Mouse (Mus musculus) liver, embryonic 12.5 days (tissue): Measurements from ENCODE around the gene Pin1rt1. TPM values are rescaled to one million over a fixed set of nuclear protein-coding genes. Genes with fewer than 3 reads are reported as not detected.

Experiments
- ATAC-seq: fragments of 200-750 bp; cut with Nextera tagmentation; 2 replicates; pipeline ENCODE4 v1.8.0; 2017; ENCODE audit warnings: moderate number of reproducible peaks, mild to moderate bottlenecking, moderate library complexity
- H3K27ac ChIP-seq: fragments of 300-500 bp; sonication (generic); 2 replicates; pipeline ENCODE4 v1.5.1; 2016; ENCODE audit warnings: mild to moderate bottlenecking
- H3K27me3 ChIP-seq: fragments of 300-500 bp; sonication (generic); replicated peaks from 2 replicates; pipeline ENCODE4 v1.6.1; 2016; ENCODE audit warnings: mild to moderate bottlenecking, moderate library complexity
- H3K36me3 ChIP-seq: fragments of 300-500 bp; sonication (generic); 2 replicates; pipeline ENCODE4 v1.6.1; 2016; ENCODE audit warnings: mild to moderate bottlenecking, moderate library complexity
- H3K4me1 ChIP-seq: fragments of 300-500 bp; sonication (generic); 2 replicates; pipeline ENCODE4 v1.6.1; 2016
- H3K4me2 ChIP-seq: fragments of 300-500 bp; sonication (generic); 2 replicates; pipeline ENCODE4 v1.6.1; 2016; ENCODE audit warnings: mild to moderate bottlenecking, moderate library complexity
- H3K4me3 ChIP-seq: fragments of 300-500 bp; sonication (generic); 2 replicates; pipeline ENCODE4 v1.5.1; 2016; ENCODE audit warnings: mild to moderate bottlenecking, moderate library complexity
- H3K9ac ChIP-seq: fragments of 300-500 bp; sonication (generic); 2 replicates; pipeline ENCODE4 v1.6.1; 2016; ENCODE audit warnings: mild to moderate bottlenecking, moderate library complexity
- H3K9me3 ChIP-seq: fragments of 300-500 bp; sonication (generic); replicated peaks from 2 replicates; pipeline ENCODE4 v1.6.1; 2016; ENCODE audit warnings: mild to moderate bottlenecking, moderate library complexity
- WGBS: fragments of 180-500 bp; shearing (Covaris S2); methylation state at CpG from one replicate; pipeline ENCODE4 v1.1.7; 2016; ENCODE audit not compliant: insufficient replicate concordance; 5-methylcytosine and 5-hydroxymethylcytosine counted together
- polyA plus RNA-seq: library from polyadenylated mRNA; unstranded; fragments of >200 nt; fragmentation: Nextera tagmentation; extraction: Ambion mirVana; gene quantifications from 2 replicates; pipeline ENCODE4 v1.2.1, GENCODE M21; 2016

The Pin1rt1 gene
- polyA plus RNA-seq, 1 experiment from 2014 or later = not detected

DNA sequence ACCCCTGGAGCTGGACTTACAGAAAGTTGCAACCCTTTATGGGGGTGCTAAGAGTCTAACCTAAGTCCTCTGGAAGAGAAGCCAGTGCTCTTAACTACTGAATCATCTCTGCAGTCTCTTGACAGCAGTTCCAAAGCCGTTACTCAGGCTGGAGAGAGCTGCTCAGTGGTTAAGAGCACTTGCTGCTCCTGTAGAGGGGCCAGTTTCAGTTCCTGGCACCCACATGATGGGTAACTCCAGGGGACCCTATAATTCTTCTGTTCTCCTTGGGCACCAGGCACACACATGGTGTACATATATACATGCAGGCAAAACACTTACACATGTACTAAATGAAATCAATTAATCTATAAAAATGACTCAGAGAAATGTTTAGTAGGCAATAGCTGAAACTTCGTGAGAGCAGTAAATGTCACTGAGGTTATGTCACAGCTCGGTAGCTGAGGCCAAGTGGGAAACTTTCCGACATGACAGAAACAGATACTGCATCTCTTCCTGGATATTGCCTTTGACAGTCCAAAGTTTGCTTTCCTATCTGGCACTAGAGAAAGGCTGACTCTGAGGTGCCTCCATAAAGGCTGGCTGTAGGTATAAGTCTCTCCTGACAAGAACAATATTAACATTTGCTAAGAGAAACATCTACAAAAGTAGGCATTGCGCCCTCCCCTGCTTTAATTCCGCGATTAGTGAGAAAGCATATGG is 24.2 kb upstream of the Pin1rt1 start:
- no peaks in the 10 kb centered on the region for H3K9me3 ChIP-seq
- no peak overlapping the region for H3K9ac ChIP-seq
- H3K36me3 ChIP-seq = no peaks in the 10 kb centered on the region
- peaks cover 50% of the 10 kb centered on the region for H3K27me3 ChIP-seq
- ATAC-seq = no peak
- no peak overlapping the region for H3K4me2 ChIP-seq
- peaks cover 14% of the 10 kb centered on the region; the same call in 1 of the 2 replicates for H3K4me1 ChIP-seq
- no peak overlapping the region for H3K27ac ChIP-seq
- WGBS = 44% methylated on average over 7 of the region's 7 CpGs
- H3K4me3 ChIP-seq = no peak overlapping the region

GRCm38 (mm10) chr2:104739691-104740090 is 23.5 kb upstream of the Pin1rt1 start:
- ATAC-seq = no peak
- Histone ChIP-seq H3K4me3 (no peak overlapping the region), H3K4me1 (peaks cover 14% of the 10 kb centered on the region; the same call in 1 of the 2 replicates), H3K27me3 (peaks cover 47% of the 10 kb centered on the region), H3K36me3 (no peaks in the 10 kb centered on the region), H3K9me3 (no peaks in the 10 kb centered on the region), H3K9ac (no peak overlapping the region), H3K27ac (no peak overlapping the region), H3K4me2 (no peak overlapping the region)
- 79% methylated on average over 2 of the region's 2 CpGs for WGBS

GRCm38 (mm10) chr2:104736241-104736640 is 20.1 kb upstream of the Pin1rt1 start:
- H3K36me3 ChIP-seq = no peaks in the 10 kb centered on the region
- H3K27me3 ChIP-seq = peaks cover 13% of the 10 kb centered on the region
- no peak overlapping the region for H3K27ac ChIP-seq
- H3K4me3 ChIP-seq = no peak overlapping the region
- H3K4me2 ChIP-seq = no peak overlapping the region
- ATAC-seq = no peak
- peaks cover 5% of the 10 kb centered on the region; the same call in 1 of the 2 replicates for H3K4me1 ChIP-seq
- H3K9me3 ChIP-seq = no peaks in the 10 kb centered on the region
- no peak overlapping the region for H3K9ac ChIP-seq
- 60% methylated on average over 7 of the region's 7 CpGs for WGBS

- no peaks in the 10 kb centered on the region for H3K27me3 ChIP-seq
- no peaks in the 10 kb centered on the region for H3K36me3 ChIP-seq
- H3K9me3 ChIP-seq = no peaks in the 10 kb centered on the region
- ATAC-seq = no peak
- H3K27ac ChIP-seq = no peak overlapping the region
- H3K9ac ChIP-seq = no peak overlapping the region
- peaks cover 3% of the 10 kb centered on the region; the same call in 1 of the 2 replicates for H3K4me1 ChIP-seq
- H3K4me3 ChIP-seq = no peak overlapping the region
- WGBS = 59% methylated on average over 7 of the region's 7 CpGs
- H3K4me2 ChIP-seq = no peak overlapping the region
Observed at GRCm38 (mm10) chr2:104732562-104733256, 16.5 kb upstream of the Pin1rt1 start.

- Histone ChIP-seq H3K9ac (no peak overlapping the region), H3K9me3 (no peaks in the 10 kb centered on the region), H3K4me3 (no peak overlapping the region), H3K36me3 (no peaks in the 10 kb centered on the region), H3K27ac (no peak overlapping the region), H3K27me3 (no peaks in the 10 kb centered on the region), H3K4me1 (peaks cover 3% of the 10 kb centered on the region; the same call in 1 of the 2 replicates), H3K4me2 (no peak overlapping the region)
- no peak for ATAC-seq
- 66% methylated on average over 9 of the region's 9 CpGs for WGBS
Observed at GRCm38 (mm10) chr2:104732033-104732444, 15.9 kb upstream of the Pin1rt1 start.

GRCm38 (mm10) chr2:104727369-104727768 is 11.2 kb upstream of the Pin1rt1 start:
- no peak for ATAC-seq
- H3K4me1 ChIP-seq = peaks cover 3% of the 10 kb centered on the region; the same call in 1 of the 2 replicates
- no peak overlapping the region for H3K4me2 ChIP-seq
- no peaks in the 10 kb centered on the region for H3K27me3 ChIP-seq
- H3K27ac ChIP-seq = no peak overlapping the region
- no peaks in the 10 kb centered on the region for H3K36me3 ChIP-seq
- H3K9me3 ChIP-seq = no peaks in the 10 kb centered on the region
- 67% methylated on average over 1 of the region's 1 CpGs for WGBS
- H3K9ac ChIP-seq = no peak overlapping the region
- no peak overlapping the region for H3K4me3 ChIP-seq

- no peak for ATAC-seq
- WGBS = 70% methylated on average over 3 of the region's 3 CpGs
- no peaks in the 10 kb centered on the region for H3K9me3 ChIP-seq
- H3K9ac ChIP-seq = no peak overlapping the region
- H3K27me3 ChIP-seq = no peaks in the 10 kb centered on the region
- no peak overlapping the region for H3K4me2 ChIP-seq
- no peak overlapping the region for H3K27ac ChIP-seq
- H3K4me3 ChIP-seq = no peak overlapping the region
- H3K36me3 ChIP-seq = no peaks in the 10 kb centered on the region
- H3K4me1 ChIP-seq = no peaks in the 10 kb centered on the region
Observed at GRCm38 (mm10) chr2:104722021-104722420, 5.8 kb upstream of the Pin1rt1 start.

- no peaks in the 10 kb centered on the region for H3K36me3 ChIP-seq
- no peak overlapping the region for H3K9ac ChIP-seq
- no peak overlapping the region for H3K4me3 ChIP-seq
- no peaks in the 10 kb centered on the region for H3K9me3 ChIP-seq
- no peak overlapping the region for H3K27ac ChIP-seq
- H3K4me1 ChIP-seq = 0 out of 2 replicates have a peak, but pooled peaks cover under 1% of the 10 kb centered on the region
- H3K4me2 ChIP-seq = no peak overlapping the region
- ATAC-seq = no peak
- 57% methylated on average over 4 of the region's 4 CpGs for WGBS
- peaks cover 13% of the 10 kb centered on the region for H3K27me3 ChIP-seq
Observed at GRCm38 (mm10) chr2:104717827-104718226, 1.6 kb upstream of the Pin1rt1 start.

DNA sequence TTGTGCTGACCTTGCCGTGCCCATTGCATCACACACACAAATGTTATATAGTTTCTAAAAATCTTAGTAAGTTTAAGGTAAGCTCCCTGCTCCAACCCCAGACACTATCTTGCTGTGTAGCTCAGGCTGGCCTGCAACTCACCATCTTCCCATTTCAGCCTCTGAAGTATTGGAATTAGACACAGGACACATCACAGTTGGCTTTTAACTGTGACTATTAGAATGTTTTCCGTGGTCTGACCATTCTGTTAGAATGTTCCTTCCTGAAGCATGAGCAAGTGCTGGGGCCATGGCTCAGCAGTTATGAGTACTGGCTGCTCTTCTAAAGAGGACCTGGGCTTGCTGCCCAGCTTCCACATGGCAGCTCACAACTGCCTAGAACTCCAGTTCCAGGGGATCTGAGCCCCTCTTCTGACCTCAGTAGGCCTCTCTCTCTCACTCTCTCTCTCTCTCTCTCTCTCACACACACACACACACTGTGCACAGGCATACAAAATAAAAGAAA is 1.1 kb upstream of the Pin1rt1 start:
- Histone ChIP-seq H3K27me3 (peaks cover 19% of the 10 kb centered on the region), H3K4me3 (no peak overlapping the region), H3K27ac (no peak overlapping the region), H3K9me3 (no peaks in the 10 kb centered on the region), H3K36me3 (no peaks in the 10 kb centered on the region), H3K9ac (no peak overlapping the region), H3K4me2 (no peak overlapping the region), H3K4me1 (0 out of 2 replicates have a peak, but pooled peaks cover 6% of the 10 kb centered on the region)
- 70% methylated on average over 2 of the region's 2 CpGs for WGBS
- ATAC-seq = no peak

DNA sequence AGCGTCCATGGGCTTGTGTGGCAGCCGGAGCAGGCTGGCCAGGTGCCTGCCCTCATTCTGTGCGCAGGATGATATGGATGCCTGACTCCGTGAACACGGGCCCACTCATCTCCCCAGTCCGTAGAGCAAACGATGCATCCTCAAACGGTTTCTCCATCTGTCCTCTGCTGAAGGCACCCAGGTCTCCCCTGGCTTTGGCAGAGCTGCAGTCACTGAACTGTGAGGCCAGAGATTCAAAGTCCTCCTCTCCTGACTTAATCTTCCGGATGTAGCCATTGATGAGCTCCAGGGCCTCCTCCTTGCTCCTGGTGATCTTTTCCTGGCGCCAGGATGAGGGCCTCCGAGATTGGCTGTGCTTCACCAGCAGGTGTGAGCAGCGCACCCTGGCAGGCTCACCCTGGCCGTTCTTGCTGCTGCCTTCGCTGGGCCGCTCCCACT is 1.9 kb downstream of the Pin1rt1 start:
- Histone ChIP-seq H3K9me3 (no peaks in the 10 kb centered on the region), H3K4me1 (peaks cover 17% of the 10 kb centered on the region; the same call in 1 of the 2 replicates), H3K4me2 (no peak overlapping the region), H3K36me3 (no peaks in the 10 kb centered on the region), H3K4me3 (no peak overlapping the region), H3K9ac (no peak overlapping the region), H3K27me3 (peaks cover 46% of the 10 kb centered on the region), H3K27ac (no peak overlapping the region)
- no peak for ATAC-seq
- WGBS = 60% methylated on average over 15 of the region's 15 CpGs

- 2% methylated on average over 7 of the region's 7 CpGs for WGBS
- Histone ChIP-seq H3K27ac (no peak overlapping the region), H3K9ac (peak overlapping the region; percentile 71), H3K4me2 (peak overlapping the region; percentile 93), H3K36me3 (no peaks in the 10 kb centered on the region), H3K27me3 (peaks cover 46% of the 10 kb centered on the region), H3K4me1 (peaks cover 17% of the 10 kb centered on the region; the same call in 1 of the 2 replicates), H3K9me3 (no peaks in the 10 kb centered on the region), H3K4me3 (peak overlapping the region; percentile 74)
- peak; percentile 35; the same call in 1 of the 2 replicates for ATAC-seq
Observed at GRCm38 (mm10) chr2:104712486-104712809, 3.7 kb downstream of the Pin1rt1 start.
